Mouse (Mus musculus) urinary bladder, adult 18-20 months (tissue): ENCODE results near the gene Tcta.
"Not testable (repeated sequence)": the region's sequence is repeated elsewhere in the genome, so short reads cannot be mapped to it uniquely, and the experiment has no call there.

ENCODE experiments used
- DNase-seq, 2 experiments: peaks; one replicate each; pipeline ENCODE4 v3.0.0; 2022; ENCODE audit warnings: low spot score in 2 of 2, mixed read lengths in 2 of 2

The Tcta gene

DNA sequence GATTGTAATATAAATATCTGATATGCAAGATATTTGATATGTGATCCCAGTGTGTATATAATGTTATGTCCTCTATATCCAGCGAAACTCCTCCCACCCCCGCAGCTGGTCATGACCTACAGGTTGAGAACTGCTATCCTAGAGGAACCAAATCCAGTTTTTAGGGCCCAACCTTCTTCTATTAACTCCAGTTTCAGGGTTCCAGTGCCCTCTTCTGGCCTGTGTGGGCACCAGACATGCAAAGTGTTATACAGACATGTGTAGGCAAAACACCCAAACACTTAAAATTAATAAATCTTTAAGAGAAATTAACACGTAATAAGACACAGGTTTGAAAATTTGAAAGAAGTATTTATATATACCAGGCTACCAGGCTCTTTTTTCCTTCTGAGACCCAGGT lies 11.6 kb upstream of the Tcta start:
- no peak for DNase-seq

DNA sequence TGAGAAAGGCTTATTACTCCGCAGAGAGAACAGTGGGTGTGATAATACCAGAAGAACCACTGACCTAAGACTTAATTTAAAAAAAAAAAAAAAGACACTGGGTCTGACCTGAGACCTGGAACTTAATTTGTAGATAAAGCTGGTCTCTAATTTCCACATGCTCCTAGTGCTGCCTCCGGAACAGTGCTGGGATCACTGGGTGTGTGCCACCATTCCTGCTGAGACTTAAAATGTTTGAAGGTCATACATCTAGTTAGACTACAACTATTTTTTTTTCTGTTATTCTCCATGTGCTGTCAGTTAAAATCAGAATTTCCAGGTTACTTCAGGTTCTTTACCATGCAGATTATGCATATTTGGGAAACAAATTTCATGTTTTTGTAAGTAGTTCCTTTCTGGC lies 2.2 kb upstream of the Tcta start:
- no peak for DNase-seq

DNA sequence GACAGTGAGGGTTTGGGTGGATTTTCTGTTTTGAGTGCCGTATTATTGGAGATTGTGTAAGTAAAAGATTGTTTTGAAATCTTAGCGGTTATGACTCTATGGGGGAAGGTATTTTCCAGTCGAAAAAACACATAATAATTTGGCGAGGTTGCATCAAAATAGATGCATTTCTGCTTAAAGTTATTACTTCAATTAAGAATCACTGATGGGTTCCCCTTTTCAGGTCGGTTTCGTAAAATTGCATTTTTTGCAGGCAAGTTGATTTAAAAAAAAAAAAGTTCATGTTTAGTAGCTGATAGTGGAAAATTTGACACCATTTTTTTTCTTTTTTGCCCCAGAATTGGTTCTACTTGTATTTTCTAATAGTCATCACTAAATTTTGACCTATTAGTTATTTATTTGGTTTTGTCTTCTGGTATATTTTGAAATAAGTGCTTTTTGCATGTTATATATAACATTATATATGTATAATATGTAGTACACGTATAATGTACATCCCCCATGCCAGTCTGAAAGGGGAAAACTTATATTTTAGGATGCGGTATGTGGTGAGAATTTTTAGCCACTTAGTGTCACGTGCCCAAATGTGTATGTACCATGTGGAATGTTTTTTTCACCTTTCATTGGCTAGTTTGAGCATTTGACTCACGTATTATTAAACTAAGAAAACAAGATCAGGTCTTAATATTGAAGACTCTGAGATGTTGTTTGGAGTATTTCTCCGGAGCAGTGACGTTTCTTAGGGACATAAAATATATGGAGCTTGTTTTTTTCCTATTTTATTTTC lies 1.3 kb upstream of the Tcta start:
- no peak for DNase-seq

DNA sequence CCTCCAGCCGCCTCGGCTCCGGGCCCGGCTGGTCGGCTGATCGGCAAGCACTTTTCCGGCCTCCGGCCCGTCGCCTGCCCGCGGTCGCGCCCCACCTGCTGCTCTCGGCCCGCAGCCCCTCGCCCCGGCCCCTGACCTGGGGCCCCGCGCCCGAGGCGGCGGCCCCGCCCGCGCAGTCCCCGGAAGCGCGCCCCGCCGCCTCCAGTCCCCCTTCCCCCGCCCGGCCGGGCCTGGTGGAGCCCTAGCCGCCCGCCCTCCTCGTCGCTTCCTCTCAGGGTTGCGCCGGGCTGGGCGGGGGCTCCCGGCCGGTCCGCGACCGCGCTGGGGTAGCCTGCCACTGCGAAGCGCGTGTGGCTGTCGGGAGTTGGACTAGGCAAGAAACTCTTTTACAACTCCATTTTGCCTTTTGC lies 616 bp upstream of the Tcta start:
- peak; percentile 74 to 79 for DNase-seq

DNA sequence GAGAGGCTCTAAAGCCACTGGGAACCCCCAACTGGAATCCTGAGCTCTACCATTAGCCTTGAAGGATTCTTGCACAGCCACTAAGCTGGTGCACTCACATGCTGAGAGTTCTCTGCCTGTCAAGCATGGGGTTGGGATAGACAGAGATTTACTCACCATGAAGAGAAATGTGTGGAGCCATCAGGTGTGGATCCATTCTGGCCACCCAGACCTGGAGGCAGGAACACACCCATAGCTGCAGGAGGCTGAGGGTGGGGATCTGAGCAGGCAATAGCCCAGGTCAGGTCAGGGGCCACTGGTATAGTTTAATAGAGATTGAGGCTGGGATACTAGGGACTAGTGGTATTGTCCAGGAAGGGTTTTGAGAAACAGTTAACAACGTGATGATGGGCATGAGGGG lies 790 bp downstream of the Tcta start:
- no peak for DNase-seq

DNA sequence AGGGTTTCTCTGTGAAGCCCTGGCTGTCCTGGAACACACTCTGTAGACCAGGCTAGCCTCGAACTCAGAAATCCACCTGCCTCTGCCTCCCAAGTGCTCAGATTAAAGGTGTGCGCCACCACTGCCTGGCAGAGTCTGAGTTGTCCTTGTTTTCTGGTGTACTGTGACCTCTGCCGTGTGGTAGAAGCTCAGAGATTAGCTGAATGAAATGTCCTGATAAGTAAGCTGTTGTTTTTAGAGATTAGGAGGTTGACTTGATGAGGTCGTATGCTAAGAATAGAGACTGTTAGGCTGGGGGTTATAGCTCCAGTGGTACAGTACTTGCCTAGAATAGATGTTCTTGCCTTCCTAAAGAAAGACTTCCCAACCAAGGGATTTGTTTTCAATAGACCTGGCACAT lies 1.2 kb downstream of the Tcta start:
- DNase-seq, result no peak

DNA sequence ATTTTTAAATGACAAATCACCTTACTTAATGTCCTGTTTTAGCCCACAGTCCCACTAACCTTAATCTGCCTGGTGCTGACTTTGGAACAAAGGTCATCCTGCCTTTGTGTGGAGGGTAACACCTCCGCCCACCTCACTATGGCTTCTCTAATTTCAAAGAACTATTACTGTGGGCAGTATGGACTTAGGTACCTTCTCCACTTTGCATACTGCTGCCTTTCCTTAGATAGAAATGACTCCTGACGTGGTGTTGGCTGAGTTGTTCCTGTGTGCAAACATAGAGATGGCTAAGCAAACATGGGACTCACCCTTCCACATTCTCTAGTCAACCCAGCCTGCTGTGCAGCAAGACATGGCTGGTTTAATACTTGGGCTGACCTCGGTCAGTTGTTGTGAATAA lies 4.1 kb downstream of the Tcta start:
- DNase-seq, result peak in 1 of 2 experiments; percentile 53

DNA sequence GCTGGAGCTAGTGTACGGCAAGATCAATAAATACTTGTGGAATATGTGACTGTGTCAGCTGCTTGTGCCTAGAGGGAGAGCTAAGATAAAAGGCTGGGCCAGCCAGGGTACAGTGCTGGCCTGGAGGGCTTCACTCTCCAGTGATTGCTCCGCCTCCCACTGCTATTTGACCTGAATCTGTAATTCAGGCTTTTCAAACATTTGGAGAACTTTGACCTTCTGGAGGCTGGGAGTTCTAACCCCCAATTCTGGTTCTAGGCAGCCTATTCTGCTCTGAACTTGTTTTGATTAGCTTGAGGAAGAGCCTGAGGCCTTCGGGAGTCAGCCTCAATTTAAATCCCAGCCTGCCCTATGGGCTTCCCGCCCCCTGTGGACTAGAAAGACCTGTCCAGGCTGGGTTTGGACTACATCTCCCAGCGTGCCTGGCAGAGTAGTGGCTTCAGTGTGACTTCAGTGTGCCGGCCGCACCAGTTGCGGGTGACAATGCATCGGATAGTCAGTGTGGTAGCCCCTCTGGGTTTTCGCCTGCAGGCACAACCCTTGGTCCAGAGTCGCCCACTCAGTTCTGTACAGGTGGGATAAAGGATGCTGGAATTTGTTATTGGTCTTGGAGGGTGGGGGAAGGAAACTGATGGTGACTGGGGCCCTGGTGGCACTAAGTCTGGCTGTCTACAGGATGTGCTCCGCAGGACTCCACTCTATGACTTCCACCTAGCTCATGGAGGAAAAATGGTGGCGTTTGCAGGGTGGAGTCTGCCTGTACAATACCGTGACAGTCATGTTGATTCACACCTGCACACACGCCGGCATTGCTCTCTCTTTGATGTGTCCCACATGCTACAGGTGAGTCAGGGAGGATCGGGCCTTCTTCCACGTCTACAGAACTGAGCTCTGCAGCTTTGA lies 9.3 kb downstream of the Tcta start, which contains the start of gene Amt:
Gene Amt (plus strand): TSS at position 401 of the 903 bp plus-strand sequence.
- DNase-seq, result no peak

DNA sequence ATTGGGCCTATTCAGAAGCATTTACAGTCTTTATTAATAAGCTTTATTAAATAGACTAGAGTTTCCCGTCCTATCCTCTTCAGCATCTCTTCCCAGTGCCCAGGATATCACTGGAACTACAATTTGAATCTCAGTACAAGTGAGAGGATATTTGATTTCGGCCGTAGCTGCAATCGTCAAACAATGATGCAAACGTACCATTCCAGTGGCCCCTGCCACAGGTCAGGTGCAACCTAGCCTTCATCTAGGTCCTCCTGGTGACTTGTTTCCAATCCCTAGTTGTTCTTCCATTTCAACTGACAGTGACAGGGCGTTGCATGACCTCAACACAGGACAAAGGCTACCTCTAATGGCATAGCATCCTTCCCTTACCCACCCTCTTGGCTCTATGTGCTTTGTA lies 15.2 kb downstream of the Tcta start:
- no peak for DNase-seq

DNA sequence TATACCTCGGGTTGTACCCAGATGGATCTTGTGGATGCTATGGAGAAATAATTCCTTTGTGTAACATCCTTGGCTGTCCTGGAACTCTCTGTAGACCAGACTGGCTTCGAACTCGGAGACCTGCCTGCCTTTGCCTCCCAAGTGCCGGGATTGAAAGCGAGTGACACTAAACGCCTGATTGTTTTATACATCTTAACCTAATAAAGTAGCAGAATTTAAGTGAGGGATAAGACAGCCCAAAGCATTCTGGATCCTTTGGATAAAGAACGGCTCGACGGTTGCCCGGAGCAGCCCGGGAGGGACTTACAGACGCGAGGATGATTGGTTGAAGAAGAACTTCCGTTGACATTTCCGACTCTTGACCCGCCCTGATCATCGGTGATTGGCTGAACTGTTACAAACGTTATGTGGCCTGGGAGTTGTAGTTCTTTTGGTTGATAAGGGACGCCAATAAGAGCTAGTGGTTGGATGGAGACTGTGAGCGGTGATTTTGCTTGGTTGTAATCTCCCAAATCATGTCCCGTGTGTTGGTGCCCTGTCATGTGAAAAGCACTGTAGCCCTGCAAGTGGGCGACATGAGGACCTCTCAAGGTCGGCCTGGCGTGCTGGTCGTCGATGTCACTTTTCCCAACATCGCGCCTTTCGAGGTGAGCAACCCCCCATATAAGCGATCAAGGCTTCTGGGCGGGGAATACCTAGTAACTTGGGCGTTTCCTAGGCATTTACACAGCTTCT lies 15.8 kb downstream of the Tcta start, which contains the start of gene Nicn1:
Gene Nicn1 (plus strand): TSS at position 414 of the 735 bp plus-strand sequence.
- peak; percentile 69 to 90 for DNase-seq

DNA sequence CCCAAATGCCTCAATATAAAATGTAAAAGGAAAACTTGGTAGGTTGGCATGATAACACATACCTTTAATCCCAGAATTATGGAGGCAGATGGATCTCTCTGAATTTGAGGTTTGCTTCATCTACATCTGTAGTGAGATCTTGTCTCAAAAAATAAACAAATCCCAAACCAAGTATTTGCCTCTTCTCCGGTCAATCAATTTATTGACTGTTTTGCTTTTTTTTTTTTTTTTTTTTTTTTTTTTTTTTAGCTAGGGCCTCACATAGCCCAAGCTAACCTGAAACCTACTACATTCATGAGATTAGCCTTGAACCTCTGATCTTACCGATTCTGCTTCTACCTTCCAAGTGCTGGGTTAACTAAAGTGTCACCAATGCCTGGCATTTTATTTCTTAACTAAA lies 16.6 kb downstream of the Tcta start:
- DNase-seq, result no peak

DNA sequence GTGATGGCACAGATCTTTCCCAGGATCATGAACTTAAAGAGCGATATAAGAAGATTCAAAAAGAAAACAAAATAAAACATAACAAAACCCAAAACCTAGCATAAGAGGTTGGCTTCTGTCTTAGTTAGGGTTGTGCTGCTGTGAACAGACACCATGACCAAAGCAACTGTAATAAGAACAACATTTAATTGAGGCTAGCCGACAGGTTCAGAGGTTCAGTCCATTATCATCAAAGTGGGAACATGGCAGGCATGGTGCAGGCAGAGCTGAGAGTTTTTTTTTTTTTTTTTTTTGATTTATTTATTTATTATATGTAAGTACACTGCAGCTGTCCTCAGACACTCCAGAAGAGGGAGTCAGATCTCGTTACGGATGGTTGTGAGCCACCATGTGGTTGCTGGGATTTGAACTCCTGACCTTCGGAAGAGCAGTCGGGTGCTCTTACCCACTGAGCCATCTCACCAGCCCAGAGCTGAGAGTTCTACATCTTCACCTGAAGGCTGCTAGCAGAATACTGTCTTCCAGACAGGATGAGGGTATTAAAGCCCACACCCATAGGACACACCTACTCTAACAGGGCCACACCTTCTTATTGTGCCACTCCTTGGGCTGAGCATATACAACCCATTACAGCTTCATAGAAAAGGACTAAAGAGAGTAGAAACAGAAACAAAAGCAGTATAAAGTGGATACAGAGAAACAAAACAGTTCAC lies 18.3 kb downstream of the Tcta start:
- DNase-seq, result not testable (repeated sequence)

DNA sequence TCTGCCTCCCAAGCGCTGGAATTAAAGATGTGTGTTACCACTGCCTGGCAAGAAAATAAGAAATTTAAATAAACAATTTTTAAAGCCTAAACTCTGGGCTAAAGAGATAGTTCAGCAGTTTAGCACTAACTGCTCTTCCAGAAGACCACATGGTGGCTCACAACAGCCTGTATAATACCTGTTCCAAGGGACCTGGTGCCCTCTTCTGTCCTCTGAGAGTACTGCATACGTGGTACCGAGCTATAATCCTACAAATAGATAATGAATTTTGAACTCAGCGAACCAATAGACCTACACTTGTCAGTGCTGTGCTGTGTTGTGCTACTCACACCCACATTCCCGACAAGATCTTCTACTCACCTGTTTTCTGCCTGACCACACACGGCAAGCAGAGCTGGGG lies 21.6 kb downstream of the Tcta start:
- DNase-seq, result no peak

DNA sequence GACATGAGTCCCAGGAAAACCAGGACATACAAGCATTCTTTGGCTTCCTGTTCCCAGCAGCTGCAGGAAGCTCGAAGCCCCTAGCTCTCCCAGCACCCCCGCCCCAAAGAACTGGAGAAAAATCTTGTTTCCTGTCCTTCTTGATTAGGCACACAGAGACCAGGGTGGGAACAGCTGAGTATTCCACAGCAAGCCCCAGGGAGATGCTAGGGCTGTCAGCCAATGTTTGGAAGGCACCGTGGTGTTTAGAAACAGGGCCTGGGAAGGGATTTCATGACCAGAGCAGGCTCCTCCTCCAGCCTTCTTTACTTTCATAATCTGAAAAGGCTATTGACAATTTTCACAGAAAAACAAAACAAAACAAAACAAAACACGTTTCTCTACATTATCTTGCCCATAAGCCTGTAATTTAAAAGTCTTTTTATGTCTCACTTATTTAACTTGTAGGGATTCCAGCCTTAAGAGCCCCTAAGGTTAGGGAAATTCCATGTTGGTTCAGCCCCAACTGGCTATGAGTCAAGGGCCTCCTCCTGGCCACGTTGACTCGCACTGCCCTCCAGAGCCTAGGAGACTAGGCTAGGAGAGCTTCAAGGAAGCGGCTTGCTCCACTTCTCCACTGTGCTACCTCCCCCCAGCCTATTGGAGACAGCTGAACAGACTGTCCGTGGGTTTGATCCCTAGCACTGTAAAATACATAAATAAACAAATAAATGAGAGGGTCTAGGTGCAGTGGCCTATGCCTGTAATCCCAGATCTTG lies 25.7 kb downstream of the Tcta start:
- DNase-seq, result peak in 1 of 2 experiments; percentile 59

DNA sequence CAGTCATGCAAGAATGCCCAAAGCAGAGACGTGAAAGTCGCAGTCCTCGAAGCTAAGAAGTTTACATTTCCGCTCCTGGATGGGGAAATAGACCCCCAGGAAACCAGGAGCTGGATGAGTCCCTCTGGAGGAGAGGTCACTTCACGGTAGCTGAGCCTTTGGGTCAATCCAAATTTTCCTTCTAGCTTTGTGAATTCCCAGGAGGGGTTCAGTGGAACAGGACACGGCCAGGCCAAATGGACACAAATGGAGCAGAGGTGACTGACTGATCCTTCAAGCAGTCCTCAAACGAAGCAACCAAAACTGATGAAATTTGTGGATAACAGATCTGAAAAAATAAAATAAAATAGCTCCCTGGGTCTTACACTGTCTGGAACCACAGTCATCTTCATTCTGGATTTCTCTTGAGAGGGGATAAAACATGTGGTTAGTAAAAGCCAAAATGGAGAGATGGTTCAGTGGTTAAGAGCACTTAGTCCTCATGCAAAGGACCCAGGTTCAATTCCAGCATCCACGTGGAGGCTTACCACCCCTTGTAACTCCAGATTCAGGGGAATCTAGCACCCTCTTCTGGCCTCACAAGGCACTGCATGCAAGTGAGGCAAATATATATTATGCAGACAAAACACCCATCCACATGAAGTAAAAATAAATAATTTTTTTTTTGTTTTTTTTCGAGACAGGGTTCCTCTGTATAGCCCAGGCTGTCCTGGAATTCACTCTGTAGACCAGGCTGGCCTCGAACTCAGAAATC lies 27.1 kb downstream of the Tcta start:
- no peak for DNase-seq

DNA sequence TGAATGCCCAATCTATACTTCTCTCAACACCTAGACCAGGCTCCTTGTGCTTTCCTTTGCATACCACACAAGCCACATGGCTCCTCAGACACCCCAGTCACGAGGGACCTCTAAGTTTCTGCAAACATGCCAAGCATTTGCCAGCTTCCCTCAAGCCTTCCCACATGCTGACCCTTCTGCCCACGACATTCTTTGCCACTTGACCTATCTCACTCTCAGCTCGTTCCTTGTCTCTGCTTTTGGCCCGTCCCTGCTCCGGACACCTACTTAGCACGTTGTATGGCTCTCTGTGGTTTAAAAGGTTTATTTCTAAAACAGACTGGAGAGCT lies 30.7 kb downstream of the Tcta start:
- DNase-seq, result no peak

DNA sequence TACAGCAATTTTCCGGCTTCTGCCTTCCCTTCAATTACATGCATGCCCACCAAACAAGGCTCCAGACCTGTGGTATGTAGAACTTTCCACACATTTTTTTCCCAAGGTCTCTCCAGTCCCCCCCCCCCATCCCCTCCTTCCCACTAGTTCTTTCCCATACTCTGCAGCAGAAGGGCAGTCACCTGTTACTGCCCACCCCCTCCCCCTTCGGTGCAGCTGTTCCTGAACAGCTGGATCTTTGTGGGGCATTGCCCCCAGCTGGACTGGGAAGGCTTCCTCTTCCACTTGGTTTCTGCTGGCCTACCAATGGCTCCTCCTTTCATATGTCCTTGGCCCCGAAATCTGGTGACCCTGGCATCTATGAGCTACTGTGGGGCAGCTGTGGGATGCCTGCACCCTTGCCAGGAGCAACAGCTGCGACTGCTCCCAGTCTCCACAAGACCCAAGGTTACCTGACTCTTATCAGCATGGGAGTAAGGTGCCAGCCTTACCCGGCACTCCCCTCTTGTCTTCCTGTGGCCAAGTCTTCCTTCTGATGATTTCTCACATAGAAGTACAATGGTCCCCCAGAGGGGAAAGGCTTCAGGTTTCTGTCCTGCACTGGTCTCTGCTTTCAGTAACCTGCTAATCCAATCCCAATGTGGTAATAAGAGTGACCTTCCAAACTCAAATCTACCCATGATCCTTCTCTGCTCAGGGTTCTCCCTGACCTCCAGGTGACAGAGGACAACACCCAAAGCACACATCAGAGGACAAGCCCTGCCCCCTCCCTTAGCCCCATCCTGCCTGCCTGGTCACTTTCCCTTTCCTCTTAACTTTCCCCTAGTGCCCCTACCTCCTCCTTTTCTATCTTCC lies 31.3 kb downstream of the Tcta start:
- DNase-seq, result no peak

DNA sequence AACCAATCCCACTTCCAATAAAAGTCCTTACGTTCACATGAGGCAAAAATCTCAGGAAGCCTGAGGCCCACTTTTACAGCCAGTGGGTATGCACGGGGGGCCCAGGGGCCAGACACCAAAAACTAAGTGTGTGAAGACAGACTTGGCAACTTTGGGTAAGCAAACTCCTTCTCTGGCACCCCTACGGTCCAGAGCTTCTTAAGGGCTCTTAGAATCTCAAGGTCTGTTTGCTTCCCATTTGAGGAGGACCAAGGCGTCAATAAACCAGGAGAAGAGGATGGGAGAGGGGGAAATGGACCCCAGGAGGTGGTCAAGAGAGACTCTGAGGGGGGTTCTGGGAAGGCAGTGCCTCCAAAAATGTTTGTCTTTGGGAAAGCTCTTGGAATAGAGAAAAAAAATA lies 32.5 kb downstream of the Tcta start:
- no peak for DNase-seq

DNA sequence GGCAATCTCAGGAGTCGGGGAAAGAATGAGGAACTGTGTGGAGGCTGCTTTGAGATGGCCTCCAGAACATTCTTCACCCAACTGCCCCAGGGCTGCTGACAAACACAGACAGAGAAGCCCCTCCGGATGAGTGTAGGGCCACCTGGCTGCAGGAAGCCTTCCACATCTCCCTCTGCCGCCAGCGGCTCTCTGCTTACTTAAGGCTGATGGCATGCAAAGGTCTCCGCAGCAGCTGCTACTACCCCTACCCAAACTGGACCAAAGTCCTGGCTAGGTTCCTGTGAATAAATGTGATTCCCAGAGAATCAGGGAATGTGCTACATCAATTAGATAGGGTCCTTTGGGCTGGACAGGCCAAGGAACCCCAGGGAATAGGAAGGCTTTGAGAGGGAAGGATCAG lies 33.3 kb downstream of the Tcta start:
- no peak for DNase-seq
